Mouse (Mus musculus): ENCODE results near the gene Dhrs13. TPM values are rescaled to one million over a fixed set of nuclear protein-coding genes. Genes with fewer than 3 reads are reported as not detected.
A peak's percentile ranks its signal among the peaks of the same experiment; 100 is the strongest.
"Not testable (repeated sequence)": the region's sequence is repeated elsewhere in the genome, so short reads cannot be mapped to it uniquely, and the experiment has no call there.

Gene Dhrs13
- polyA plus RNA-seq, 1 experiment from 2014 or later, result 18.3 TPM

DNA sequence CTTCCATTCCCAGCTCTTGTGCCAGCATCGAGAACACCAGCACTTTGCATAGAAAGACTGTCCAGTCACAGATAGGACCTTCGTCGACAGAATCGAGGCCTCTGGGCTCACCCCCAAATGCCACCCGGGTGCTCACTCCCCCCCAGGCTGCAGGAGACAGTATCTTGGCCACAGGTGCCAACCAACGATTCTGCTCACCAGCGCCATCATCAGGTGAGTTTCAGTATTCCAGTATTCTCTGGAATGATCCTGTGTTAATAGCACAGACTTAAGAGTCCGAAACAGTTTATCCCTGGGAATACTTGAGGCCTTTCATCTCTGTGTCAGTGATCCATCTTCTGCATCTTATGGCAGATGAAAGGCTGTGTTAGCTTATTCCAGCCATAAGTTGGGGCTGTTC, 8.5 kb upstream of the Dhrs13 start:
- H3K27ac ChIP-seq, result no peak overlapping the region
- H3K27me3 ChIP-seq, result no peaks in the 10 kb centered on the region
- H3K9ac ChIP-seq, result no peak overlapping the region
- WGBS, result 88% methylated on average over 8 of the region's 8 CpGs
- no peaks in the 10 kb centered on the region for H3K4me1 ChIP-seq
- no peak for ATAC-seq (replicated peaks; ENCODE audit: low FRiP score)
- H3K4me3 ChIP-seq (replicated peaks), result no peak overlapping the region
- H3K36me3 ChIP-seq, result peaks cover 92% of the 10 kb centered on the region
- no peak overlapping the region for H3K4me2 ChIP-seq
- H3K9me3 ChIP-seq (replicated peaks), result no peaks in the 10 kb centered on the region

DNA sequence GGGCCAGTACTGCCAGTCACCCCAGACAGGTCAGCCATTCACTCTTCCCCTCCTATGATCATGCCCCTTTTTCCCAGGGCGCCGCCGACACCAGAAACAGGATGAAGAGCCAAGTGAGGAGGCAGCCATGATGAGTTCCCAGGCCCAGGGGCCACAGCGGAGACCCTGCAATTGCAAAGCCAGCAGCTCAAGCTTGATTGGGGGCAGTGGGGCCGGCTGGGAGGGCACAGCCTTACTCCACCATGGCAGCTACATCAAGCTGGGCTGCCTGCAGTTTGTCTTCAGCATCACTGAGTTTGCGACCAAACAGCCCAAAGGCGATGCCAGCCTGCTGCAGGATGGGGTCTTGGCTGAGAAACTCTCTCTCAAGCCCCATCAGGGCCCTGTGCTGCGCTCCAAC, 2.8 kb upstream of the Dhrs13 start:
- 81% methylated on average over 8 of the region's 8 CpGs for WGBS

DNA sequence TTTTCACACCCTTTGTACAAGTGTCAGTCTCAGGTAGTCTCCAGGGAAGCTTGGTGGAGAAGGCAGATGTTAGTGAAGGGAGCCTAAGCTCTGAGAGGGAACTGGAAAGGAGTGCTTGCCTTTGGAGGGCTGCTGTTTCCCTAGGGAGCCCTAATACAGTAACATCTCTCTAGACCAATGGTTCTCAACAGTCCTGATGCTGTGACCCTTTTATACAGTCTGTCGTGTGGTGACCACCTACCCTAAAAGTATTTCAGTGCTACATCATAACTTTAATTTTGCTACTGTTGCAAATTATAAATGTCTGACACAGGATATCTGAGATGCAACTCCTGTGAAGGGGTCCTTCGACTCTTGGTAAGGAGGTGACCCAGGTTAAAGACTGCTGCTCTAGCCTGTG, 1.5 kb upstream of the Dhrs13 start:
- Histone ChIP-seq H3K9ac (no peak overlapping the region), H3K4me2 (0 out of 2 replicates have a peak overlapping the region, but pooled peaks have one; percentile 95), H3K36me3 (peaks cover 59% of the 10 kb centered on the region), H3K4me3 (replicated peaks) (no peak overlapping the region), H3K27me3 (no peaks in the 10 kb centered on the region), H3K4me1 (peaks cover 33% of the 10 kb centered on the region), H3K27ac (peak overlapping the region; percentile 32; the same call in 1 of the 2 replicates), H3K9me3 (replicated peaks) (no peaks in the 10 kb centered on the region)
- ATAC-seq (replicated peaks; ENCODE audit: low FRiP score), result no peak
- WGBS, result 53% methylated on average over 2 of the region's 2 CpGs

More for the DNA sequence above, 2.8 kb upstream of the Dhrs13 start:
- H3K4me3 ChIP-seq (replicated peaks), result no peak overlapping the region
- peaks cover 33% of the 10 kb centered on the region for H3K4me1 ChIP-seq
- no peak for ATAC-seq (replicated peaks; ENCODE audit: low FRiP score)
- no peaks in the 10 kb centered on the region for H3K27me3 ChIP-seq
- H3K9me3 ChIP-seq (replicated peaks), result no peaks in the 10 kb centered on the region
- no peak overlapping the region for H3K27ac ChIP-seq
- H3K4me2 ChIP-seq, result no peak overlapping the region
- H3K9ac ChIP-seq, result no peak overlapping the region
- H3K36me3 ChIP-seq, result peaks cover 62% of the 10 kb centered on the region

DNA sequence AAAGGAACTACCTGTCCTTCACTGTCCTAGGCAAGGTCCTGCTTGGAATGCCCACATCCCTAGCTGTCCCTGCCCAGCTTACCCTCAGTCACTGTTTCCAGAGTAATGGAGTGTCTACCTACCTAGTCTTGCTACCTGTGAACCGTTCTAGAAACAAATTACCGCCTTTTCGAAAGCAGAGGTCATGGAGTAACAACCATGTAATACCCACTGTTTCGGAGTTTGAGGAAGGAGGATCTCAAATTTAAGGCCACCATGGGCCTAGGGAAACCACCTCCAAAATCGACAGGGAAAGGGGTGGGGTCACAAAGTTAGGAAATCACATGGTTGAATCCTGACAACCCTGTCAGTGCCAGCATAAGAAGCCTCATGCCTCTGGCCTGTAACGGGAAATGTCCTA, 691 bp upstream of the Dhrs13 start:
- Histone ChIP-seq H3K4me1 (peaks cover 33% of the 10 kb centered on the region), H3K4me3 (replicated peaks) (peak overlapping the region; percentile 69), H3K27me3 (no peaks in the 10 kb centered on the region), H3K9ac (peak overlapping the region; percentile 79; the same call in 1 of the 2 replicates), H3K27ac (peak overlapping the region; percentile 94), H3K9me3 (replicated peaks) (no peaks in the 10 kb centered on the region), H3K36me3 (peaks cover 51% of the 10 kb centered on the region), H3K4me2 (peak overlapping the region; percentile 95)
- WGBS, result 36% methylated on average over 6 of the region's 6 CpGs
- ATAC-seq (replicated peaks; ENCODE audit: low FRiP score), result no peak; the same call in 1 of the 2 replicates

DNA sequence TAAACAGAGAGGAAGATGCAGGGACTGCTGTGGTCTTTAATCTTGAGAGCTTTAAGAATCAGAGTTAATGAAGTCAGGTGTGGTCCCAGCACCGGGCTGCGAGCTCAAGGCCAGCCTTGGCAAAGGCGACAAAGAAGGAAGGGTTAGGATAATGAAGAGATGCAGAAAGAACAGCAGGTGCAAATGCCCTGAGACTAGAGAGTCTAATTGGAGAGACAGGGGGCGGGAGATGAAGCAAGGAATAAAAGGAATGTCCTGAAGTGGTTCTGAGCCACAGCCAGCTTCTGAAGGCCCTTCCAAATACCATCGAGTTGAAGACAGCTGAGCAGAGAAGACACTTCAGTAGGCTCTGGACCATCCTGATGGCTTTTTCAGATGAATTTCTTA, 722 bp downstream of the Dhrs13 start:
- H3K4me3 ChIP-seq (replicated peaks), result peak overlapping the region; percentile 69
- H3K4me1 ChIP-seq, result peaks cover 47% of the 10 kb centered on the region
- H3K4me2 ChIP-seq, result peak overlapping the region; percentile 95
- H3K9ac ChIP-seq, result peak overlapping the region; percentile 79
- ATAC-seq (replicated peaks; ENCODE audit: low FRiP score), result no peak
- peaks cover 37% of the 10 kb centered on the region for H3K36me3 ChIP-seq
- H3K9me3 ChIP-seq (replicated peaks), result no peaks in the 10 kb centered on the region
- peak overlapping the region; percentile 94 for H3K27ac ChIP-seq
- WGBS, result 14% methylated on average over 5 of the region's 5 CpGs
- no peaks in the 10 kb centered on the region for H3K27me3 ChIP-seq

DNA sequence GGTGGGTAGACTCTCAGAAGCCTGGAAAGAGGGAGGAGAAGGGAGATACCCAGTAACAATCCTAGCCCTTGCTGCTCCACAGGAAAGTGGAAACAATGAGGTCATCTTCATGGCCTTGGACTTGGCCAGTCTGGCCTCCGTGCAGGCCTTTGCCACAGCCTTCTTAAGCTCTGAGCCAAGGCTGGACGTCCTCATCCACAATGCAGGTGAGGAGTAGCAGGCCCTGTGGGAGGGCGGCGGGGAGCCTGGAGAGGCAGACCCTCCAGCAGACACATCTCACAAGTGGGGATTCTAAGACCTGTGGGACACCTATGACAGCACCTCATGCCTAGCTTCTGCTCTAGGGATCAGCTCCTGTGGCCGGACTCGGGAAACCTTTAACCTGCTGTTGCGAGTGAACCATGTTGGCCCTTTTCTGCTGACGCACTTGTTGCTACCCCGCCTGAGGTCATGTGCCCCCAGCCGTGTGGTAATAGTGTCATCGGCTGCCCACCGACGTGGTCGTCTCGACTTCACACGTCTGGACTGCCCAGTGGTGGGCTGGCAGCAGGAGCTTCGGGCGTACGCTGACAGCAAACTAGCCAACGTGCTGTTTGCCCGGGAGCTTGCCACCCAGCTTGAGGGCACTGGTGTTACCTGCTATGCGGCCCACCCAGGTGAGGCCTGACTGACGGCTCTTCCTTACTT, 2.0 kb downstream of the Dhrs13 start:
- no peak overlapping the region for H3K4me2 ChIP-seq
- WGBS, result 95% methylated on average over 23 of the region's 23 CpGs

DNA sequence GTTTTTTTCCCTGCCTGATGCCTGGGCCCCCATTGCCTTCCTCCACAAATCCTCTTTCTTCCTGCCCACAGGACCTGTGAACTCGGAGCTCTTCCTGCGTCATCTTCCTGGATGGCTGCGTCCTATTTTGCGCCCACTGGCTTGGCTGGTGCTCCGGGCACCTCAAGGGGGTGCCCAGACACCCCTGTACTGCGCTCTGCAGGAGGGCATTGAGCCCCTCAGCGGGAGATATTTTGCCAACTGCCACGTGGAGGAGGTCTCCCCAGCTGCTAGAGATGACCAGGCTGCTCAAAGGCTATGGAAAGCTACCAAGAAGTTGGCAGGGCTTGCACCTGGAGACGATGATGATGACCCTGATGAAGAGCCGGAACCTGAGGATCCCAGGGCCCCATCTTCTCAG, 4.7 kb downstream of the Dhrs13 start:
- no peak overlapping the region for H3K4me2 ChIP-seq
- H3K4me1 ChIP-seq, result peaks cover 43% of the 10 kb centered on the region
- H3K27me3 ChIP-seq, result no peaks in the 10 kb centered on the region
- H3K27ac ChIP-seq, result no peak overlapping the region
- H3K36me3 ChIP-seq, result peaks cover 14% of the 10 kb centered on the region; the same call in 1 of the 2 replicates
- no peaks in the 10 kb centered on the region for H3K9me3 ChIP-seq (replicated peaks)
- 85% methylated on average over 10 of the region's 10 CpGs for WGBS
- no peak overlapping the region for H3K4me3 ChIP-seq (replicated peaks)
- no peak for ATAC-seq (replicated peaks; ENCODE audit: low FRiP score)
- H3K9ac ChIP-seq, result no peak overlapping the region

More for the DNA sequence above, 2.0 kb downstream of the Dhrs13 start:
- Histone ChIP-seq H3K9ac (no peak overlapping the region), H3K27ac (no peak overlapping the region), H3K27me3 (no peaks in the 10 kb centered on the region), H3K9me3 (replicated peaks) (no peaks in the 10 kb centered on the region), H3K4me3 (replicated peaks) (no peak overlapping the region), H3K36me3 (peaks cover 24% of the 10 kb centered on the region), H3K4me1 (peaks cover 56% of the 10 kb centered on the region)
- no peak for ATAC-seq (replicated peaks; ENCODE audit: low FRiP score)

DNA sequence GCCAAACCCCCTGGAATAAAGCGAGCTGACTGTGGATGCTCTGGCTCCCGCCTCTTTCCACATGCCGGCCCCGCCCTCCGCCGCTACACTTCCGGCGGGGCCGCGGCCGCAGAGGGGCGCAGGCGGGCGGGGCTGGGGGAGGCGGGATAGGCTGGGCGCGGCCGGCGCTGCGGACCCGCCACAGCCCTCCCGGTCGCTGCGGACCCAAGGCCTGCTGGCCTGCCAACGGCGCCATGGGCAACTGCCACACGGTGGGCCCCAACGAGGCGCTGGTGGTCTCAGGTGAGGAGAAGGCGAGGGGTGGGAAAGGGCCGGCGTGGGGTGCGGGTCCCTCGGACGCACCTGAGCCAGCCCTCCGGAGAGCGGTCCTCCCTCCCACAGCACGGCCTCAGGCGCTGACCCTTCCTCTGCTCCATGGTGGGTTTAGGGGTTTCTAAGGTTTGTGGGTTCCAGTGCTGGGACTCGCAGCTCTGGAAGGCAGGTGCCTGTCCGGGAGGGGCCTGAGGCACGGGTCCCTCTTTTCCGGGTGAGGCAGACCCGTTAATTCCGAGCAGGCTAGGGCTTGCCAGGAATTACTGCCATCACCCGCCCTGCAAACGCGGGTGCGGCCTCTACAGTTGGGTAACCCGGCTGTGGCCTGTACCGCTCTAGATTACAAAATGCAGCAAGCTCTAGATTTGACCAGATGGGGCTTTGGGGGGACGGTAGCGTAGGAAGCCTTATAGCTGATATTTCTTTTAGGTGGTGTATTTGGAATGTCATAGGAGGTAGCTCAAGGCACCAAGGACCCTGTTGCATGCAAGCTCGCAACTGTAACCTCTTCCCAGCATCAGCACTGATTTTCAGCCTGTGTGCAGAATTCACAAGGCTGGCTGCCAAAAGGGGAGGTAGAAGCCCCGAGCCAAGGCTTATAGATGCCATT, 6.0 kb downstream of the Dhrs13 start, which contains the start of gene Flot2:
Flot2 (plus strand) TSS at position 101 of the 922 bp plus-strand sequence.
- Histone ChIP-seq H3K27ac (peak within 1 kb of the TSS; percentile 85), H3K27me3 (no peaks in the 10 kb centered on the region), H3K4me2 (peak within 1 kb of the TSS; percentile 91), H3K4me1 (peaks cover 31% of the 10 kb centered on the region), H3K36me3 (peaks cover 22% of the 10 kb centered on the region), H3K9ac (peak within 1 kb of the TSS; percentile 91), H3K9me3 (replicated peaks) (no peaks in the 10 kb centered on the region), H3K4me3 (replicated peaks) (peak within 1 kb of the TSS; percentile 94)
- WGBS, result 3% methylated on average over 55 of the region's 55 CpGs
- peak; percentile 91 for ATAC-seq (replicated peaks; ENCODE audit: low FRiP score)

DNA sequence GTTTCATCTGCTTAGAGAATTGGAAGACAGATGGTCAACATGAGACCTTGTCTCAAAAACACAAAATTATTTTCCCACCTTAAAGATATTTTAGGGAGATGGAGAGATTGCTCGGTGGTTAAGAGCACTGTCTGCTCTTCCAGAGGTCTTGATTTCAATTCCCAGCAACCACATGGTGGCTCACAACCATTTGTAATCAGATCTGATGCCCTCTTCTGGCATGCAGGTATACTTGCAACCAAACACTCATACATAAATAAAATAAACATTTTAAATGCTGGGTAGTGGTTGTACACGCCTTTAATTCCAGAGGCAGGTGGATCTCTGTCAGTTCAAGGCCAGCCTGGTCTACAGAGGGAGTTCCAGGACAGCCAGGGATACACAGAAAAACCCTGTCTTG, 8.8 kb downstream of the Dhrs13 start:
- peaks cover 34% of the 10 kb centered on the region for H3K4me1 ChIP-seq
- no peak overlapping the region for H3K4me3 ChIP-seq (replicated peaks)
- no peaks in the 10 kb centered on the region for H3K9me3 ChIP-seq (replicated peaks)
- H3K36me3 ChIP-seq, result peaks cover 8% of the 10 kb centered on the region
- H3K27ac ChIP-seq, result no peak overlapping the region
- ATAC-seq (replicated peaks; ENCODE audit: low FRiP score), result no peak
- no peak overlapping the region for H3K4me2 ChIP-seq
- no peaks in the 10 kb centered on the region for H3K27me3 ChIP-seq
- no peak overlapping the region for H3K9ac ChIP-seq
- whole genome bisulfite sequencing, result 71% methylated on average over 2 of the region's 2 CpGs

DNA sequence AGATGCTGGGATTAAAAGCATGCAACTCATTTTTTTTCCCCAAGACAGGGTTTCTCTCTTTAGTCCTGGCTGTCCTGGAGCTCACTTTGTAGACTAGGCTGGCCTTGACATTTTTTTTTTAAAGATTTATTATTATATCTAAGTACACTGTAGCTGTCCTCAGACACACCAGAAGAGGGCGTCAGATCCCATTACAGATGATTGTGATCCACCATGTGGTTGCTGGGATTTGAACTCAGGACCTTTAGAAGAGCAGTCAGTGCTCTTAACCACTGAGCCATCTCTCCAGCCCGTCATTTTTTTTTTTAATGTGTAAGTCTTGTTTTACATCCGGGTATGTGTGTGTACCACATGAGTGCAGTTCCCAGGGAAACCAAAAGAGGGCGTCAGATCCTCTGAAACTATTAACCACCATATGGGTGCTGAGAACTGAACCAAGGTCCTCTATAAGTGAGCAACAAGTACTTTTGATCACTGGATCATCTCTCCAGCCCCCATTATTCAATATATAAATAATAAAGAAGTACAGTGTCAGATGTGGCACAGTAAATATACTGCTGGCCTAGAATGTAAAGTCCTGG, 10.3 kb downstream of the Dhrs13 start:
- not testable (repeated sequence) for H3K4me3 ChIP-seq (replicated peaks); H3K9me3 ChIP-seq (replicated peaks); H3K4me2 ChIP-seq; H3K9ac ChIP-seq; H3K27me3 ChIP-seq; ATAC-seq (replicated peaks; ENCODE audit: low FRiP score); H3K27ac ChIP-seq
- peaks cover 12% of the 10 kb centered on the region for H3K36me3 ChIP-seq
- peaks cover 24% of the 10 kb centered on the region for H3K4me1 ChIP-seq
- 94% methylated on average over 4 of the region's 4 CpGs for WGBS

DNA sequence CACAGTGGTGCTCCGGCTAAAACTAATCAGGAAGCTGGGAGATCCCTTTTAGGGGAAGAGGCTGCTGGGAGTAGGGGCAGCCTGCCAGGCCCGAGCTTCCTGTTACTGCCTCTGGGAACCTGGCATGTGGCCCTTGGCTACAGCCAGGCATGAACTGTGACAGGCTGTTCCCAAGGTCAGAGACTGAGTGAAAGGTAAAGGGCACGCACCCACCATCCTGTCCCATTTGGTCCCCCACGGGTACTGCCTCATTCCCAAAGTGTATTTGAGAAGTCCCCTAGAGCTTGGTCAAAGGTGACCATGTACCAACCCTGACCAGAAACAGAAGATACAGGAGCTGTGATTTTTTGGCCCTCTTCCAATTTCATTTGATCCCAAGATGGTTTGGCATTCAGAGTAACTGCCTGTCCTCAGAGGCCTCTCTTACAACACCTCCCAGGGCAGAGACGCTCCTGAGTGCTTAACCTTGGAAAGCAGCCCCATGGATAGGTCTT, 12.7 kb downstream of the Dhrs13 start:
- Histone ChIP-seq H3K27ac (peak overlapping the region; percentile 54), H3K36me3 (peaks cover 19% of the 10 kb centered on the region), H3K4me1 (peaks cover 6% of the 10 kb centered on the region), H3K9me3 (replicated peaks) (no peaks in the 10 kb centered on the region), H3K4me2 (no peak overlapping the region), H3K27me3 (no peaks in the 10 kb centered on the region), H3K9ac (no peak overlapping the region), H3K4me3 (replicated peaks) (no peak overlapping the region)
- WGBS, result 66% methylated on average over 5 of the region's 5 CpGs
- ATAC-seq (replicated peaks; ENCODE audit: low FRiP score), result no peak

DNA sequence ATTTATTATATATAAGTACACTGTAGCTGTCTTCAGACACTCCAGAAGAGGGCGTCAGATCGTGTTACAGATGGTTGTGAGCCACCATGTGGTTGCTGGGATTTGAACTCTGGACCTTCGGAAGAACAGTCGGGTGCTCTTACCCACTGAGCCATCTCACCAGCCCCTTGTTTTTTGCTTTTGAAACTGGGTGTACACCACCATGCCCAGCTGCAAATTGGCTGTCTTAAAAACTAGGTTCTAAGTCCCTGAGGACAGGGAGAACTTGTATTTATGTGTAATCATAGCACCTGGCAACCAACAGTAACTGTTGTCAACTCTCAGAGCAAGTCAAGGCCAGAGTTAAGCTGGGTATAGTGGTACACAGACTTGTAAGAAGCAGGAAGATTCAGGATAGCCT, 16.6 kb downstream of the Dhrs13 start:
- not testable (repeated sequence) for H3K27ac ChIP-seq; H3K9ac ChIP-seq; H3K27me3 ChIP-seq; H3K4me2 ChIP-seq; ATAC-seq (replicated peaks; ENCODE audit: low FRiP score); H3K9me3 ChIP-seq (replicated peaks); H3K4me1 ChIP-seq; H3K4me3 ChIP-seq (replicated peaks)
- peaks cover 31% of the 10 kb centered on the region for H3K36me3 ChIP-seq
- 97% methylated on average over 4 of the region's 4 CpGs for WGBS
